Mouse (Mus musculus) testis, adult 2 months (tissue): Measurements from ENCODE around the gene Syt2. TPM values are rescaled to one million over a fixed set of nuclear protein-coding genes. Genes with fewer than 3 reads are reported as not detected.

Experiments used
- H3K27ac ChIP-seq: fragments of 200-500 bp; 2 replicates; pipeline ENCODE4 v1.5.1; 2012; ENCODE audit warnings: low read depth, low read length; ENCODE audit not compliant: control insufficient read depth, insufficient read depth
- H3K27me3 ChIP-seq: fragments of 200-500 bp; 2 replicates; pipeline ENCODE4 v1.6.1; 2012; ENCODE audit warnings: mild to moderate bottlenecking, low read length, moderate library complexity; ENCODE audit not compliant: control insufficient read depth, insufficient read depth
- H3K36me3 ChIP-seq: fragments of 200-500 bp; 2 replicates; pipeline ENCODE4 v1.6.1; 2012; ENCODE audit warnings: mild to moderate bottlenecking, low read length; ENCODE audit not compliant: control insufficient read depth, insufficient read depth
- H3K4me1 ChIP-seq: fragments of 200-500 bp; 2 replicates; pipeline ENCODE4 v1.6.1; 2012; ENCODE audit warnings: low read length; ENCODE audit not compliant: control insufficient read depth, insufficient read depth
- H3K4me3 ChIP-seq: fragments of 200-500 bp; 2 replicates; pipeline ENCODE4 v1.5.1; 2012; ENCODE audit warnings: low read depth, mild to moderate bottlenecking, low read length, moderate library complexity, mixed read lengths; ENCODE audit not compliant: control insufficient read depth
- CTCF ChIP-seq: fragments of 200-500 bp; IDR thresholded peaks from 2 replicates; pipeline ENCODE4 v1.5.1; 2012; ENCODE audit warnings: low read depth, mild to moderate bottlenecking, inconsistent platforms, low read length, moderate library complexity; ENCODE audit not compliant: control insufficient read depth, insufficient read depth, insufficient replicate concordance
- POLR2A ChIP-seq: fragments of 200-500 bp; IDR thresholded peaks from 2 replicates; pipeline ENCODE4 v1.6.1; 2012; ENCODE audit warnings: low read depth, mild to moderate bottlenecking, inconsistent platforms, low read length, moderate library complexity; ENCODE audit not compliant: control insufficient read depth
- polyA plus RNA-seq: library from polyadenylated mRNA; depleted of rRNA; stranded (reverse); fragments of >200 nt; gene quantifications from 2 replicates; pipeline ENCODE4 v1.2.3, GENCODE M21; 2012

Syt2 gene
- polyA plus RNA-seq, 1 experiment = 0.14 TPM

GRCm38 (mm10) chr1:134774247-134774646 is 127.8 kb downstream of the Syt2 start:
- Histone ChIP-seq H3K4me1 (peaks cover 6% of the 10 kb centered on the region), H3K36me3 (no peaks in the 10 kb centered on the region; the same call in none of the 2 replicates), H3K27me3 (no peaks in the 10 kb centered on the region), H3K27ac (peak overlapping the region; percentile 58), H3K4me3 (no peak overlapping the region)
- no peak for TF ChIP-seq POLR2A
- TF ChIP-seq CTCF = no peak

GRCm38 (mm10) chr1:134774728-134775287 is 128.3 kb downstream of the Syt2 start:
- no peak overlapping the region for H3K4me3 ChIP-seq
- no peaks in the 10 kb centered on the region; the same call in none of the 2 replicates for H3K36me3 ChIP-seq
- TF ChIP-seq POLR2A = no peak
- no peak for TF ChIP-seq CTCF
- peaks cover 6% of the 10 kb centered on the region for H3K4me1 ChIP-seq
- H3K27ac ChIP-seq = no peak overlapping the region; the same call in 1 of the 2 replicates
- no peaks in the 10 kb centered on the region for H3K27me3 ChIP-seq

GRCm38 (mm10) chr1:134775631-134776030 is 129.2 kb downstream of the Syt2 start:
- H3K4me1 ChIP-seq = peaks cover 6% of the 10 kb centered on the region
- H3K27ac ChIP-seq = no peak overlapping the region
- no peaks in the 10 kb centered on the region for H3K27me3 ChIP-seq
- H3K4me3 ChIP-seq = no peak overlapping the region
- TF ChIP-seq CTCF = no peak
- TF ChIP-seq POLR2A = no peak
- no peaks in the 10 kb centered on the region; the same call in none of the 2 replicates for H3K36me3 ChIP-seq

GRCm38 (mm10) chr1:134777201-134777885 is 130.9 kb downstream of the Syt2 start:
- Histone ChIP-seq H3K36me3 (no peaks in the 10 kb centered on the region; the same call in none of the 2 replicates), H3K27me3 (no peaks in the 10 kb centered on the region), H3K4me3 (no peak overlapping the region), H3K4me1 (peaks cover 6% of the 10 kb centered on the region), H3K27ac (no peak overlapping the region)
- TF ChIP-seq POLR2A (no peak), CTCF (no peak)

- H3K36me3 ChIP-seq = no peaks in the 10 kb centered on the region; the same call in none of the 2 replicates
- H3K4me1 ChIP-seq = peaks cover 6% of the 10 kb centered on the region
- TF ChIP-seq POLR2A (no peak), CTCF (no peak)
- no peak overlapping the region for H3K4me3 ChIP-seq
- no peak overlapping the region for H3K27ac ChIP-seq
- H3K27me3 ChIP-seq = no peaks in the 10 kb centered on the region
These were observed 131.6 kb downstream of the Syt2 start for GRCm38 (mm10) chr1:134777936-134778548.

GRCm38 (mm10) chr1:134782797-134783196 is 136.3 kb downstream of the Syt2 start:
- TF ChIP-seq POLR2A (no peak), CTCF (no peak)
- H3K4me1 ChIP-seq = no peaks in the 10 kb centered on the region; the same call in 1 of the 2 replicates
- H3K36me3 ChIP-seq = no peaks in the 10 kb centered on the region
- no peak overlapping the region for H3K27ac ChIP-seq
- H3K27me3 ChIP-seq = no peaks in the 10 kb centered on the region
- H3K4me3 ChIP-seq = no peak overlapping the region

- H3K27me3 ChIP-seq = no peaks in the 10 kb centered on the region
- no peaks in the 10 kb centered on the region for H3K4me1 ChIP-seq
- no peak for TF ChIP-seq POLR2A
- TF ChIP-seq CTCF = no peak
- no peak overlapping the region for H3K27ac ChIP-seq
- H3K36me3 ChIP-seq = no peaks in the 10 kb centered on the region
- H3K4me3 ChIP-seq = no peak overlapping the region
These were observed 137.5 kb downstream of the Syt2 start for GRCm38 (mm10) chr1:134783958-134784357.
